Mouse (Mus musculus) embryonic facial prominence, embryonic 11.5 days (tissue): ENCODE results near the gene Thbs2. TPM values are rescaled to one million over a fixed set of nuclear protein-coding genes. Genes with fewer than 3 reads are reported as not detected.

Source experiments
- ATAC-seq: fragments of 200-750 bp; cut with Nextera tagmentation; replicated peaks from 2 replicates; pipeline ENCODE4 v1.8.0; 2017; ENCODE audit warnings: low read depth; ENCODE audit not compliant: insufficient number of reproducible peaks, low FRiP score, low TSS enrichment
- DNase-seq: peaks from one replicate; pipeline ENCODE4 v3.0.0-alpha.2; 2015; ENCODE audit warnings: low spot score
- H3K27ac ChIP-seq: fragments of 300-500 bp; sonication (generic); replicated peaks from 2 replicates; pipeline ENCODE4 v1.5.1; 2014; ENCODE audit warnings: mild to moderate bottlenecking, low read depth, low read length, control low read depth
- H3K27me3 ChIP-seq: fragments of 300-500 bp; sonication (generic); 2 replicates; pipeline ENCODE4 v1.6.1; 2014; ENCODE audit warnings: mild to moderate bottlenecking, low read length, moderate library complexity, mixed read lengths; ENCODE audit not compliant: control insufficient read depth, insufficient read depth
- H3K36me3 ChIP-seq: fragments of 300-500 bp; sonication (generic); replicated peaks from 2 replicates; pipeline ENCODE4 v1.6.1; 2014; ENCODE audit warnings: low read depth, mild to moderate bottlenecking, low read length, moderate library complexity, mixed read lengths; ENCODE audit not compliant: control insufficient read depth, insufficient read depth
- H3K4me1 ChIP-seq: fragments of 300-500 bp; sonication (generic); 2 replicates; pipeline ENCODE4 v1.6.1; 2014; ENCODE audit warnings: low read length, mixed read lengths; ENCODE audit not compliant: control insufficient read depth, insufficient read depth
- H3K4me2 ChIP-seq: fragments of 300-500 bp; sonication (generic); 2 replicates; pipeline ENCODE4 v1.6.1; 2014; ENCODE audit warnings: low read depth, mild to moderate bottlenecking, control low read depth, low read length, moderate library complexity
- H3K4me3 ChIP-seq: fragments of 300-500 bp; sonication (generic); 2 replicates; pipeline ENCODE4 v1.5.1; 2014; ENCODE audit warnings: low read depth, low read length, control low read depth
- H3K9ac ChIP-seq: fragments of 300-500 bp; sonication (generic); replicated peaks from 2 replicates; pipeline ENCODE4 v1.6.1; 2014; ENCODE audit warnings: mild to moderate bottlenecking, control low read depth, low read length
- H3K9me3 ChIP-seq: fragments of 300-500 bp; sonication (generic); replicated peaks from 2 replicates; pipeline ENCODE4 v1.6.1; 2016; ENCODE audit warnings: mild to moderate bottlenecking, low read length, inconsistent platforms, mixed read lengths; ENCODE audit not compliant: control insufficient read depth
- WGBS: fragments of 180-500 bp; shearing (Covaris S2); extraction: QIAGEN DNeasy Blood & Tissue Kit; methylation state at CpG from one replicate; pipeline ENCODE4 v1.1.7; 2014; 5-methylcytosine and 5-hydroxymethylcytosine counted together
- polyA plus RNA-seq: library from polyadenylated mRNA; unstranded; fragments of >200 nt; fragmentation: Nextera tagmentation; extraction: Ambion mirVana; gene quantifications from 2 replicates; pipeline ENCODE4 v1.2.1, GENCODE M21; 2014

The Thbs2 gene
- polyA plus RNA-seq, 1 experiment from 2014 or later, result 5.9 TPM

GRCm38 (mm10) chr17:14721325-14721724, 27.3 kb upstream of the Thbs2 start:
- ATAC-seq (no peak), DNase-seq (no peak)
- Histone ChIP-seq H3K27ac (no peak overlapping the region), H3K4me1 (no peaks in the 10 kb centered on the region), H3K9me3 (no peaks in the 10 kb centered on the region), H3K4me3 (no peak overlapping the region), H3K36me3 (no peaks in the 10 kb centered on the region), H3K27me3 (no peaks in the 10 kb centered on the region), H3K4me2 (no peak overlapping the region), H3K9ac (no peak overlapping the region)
- WGBS, result 72% methylated on average over 4 of the region's 4 CpGs

DNA sequence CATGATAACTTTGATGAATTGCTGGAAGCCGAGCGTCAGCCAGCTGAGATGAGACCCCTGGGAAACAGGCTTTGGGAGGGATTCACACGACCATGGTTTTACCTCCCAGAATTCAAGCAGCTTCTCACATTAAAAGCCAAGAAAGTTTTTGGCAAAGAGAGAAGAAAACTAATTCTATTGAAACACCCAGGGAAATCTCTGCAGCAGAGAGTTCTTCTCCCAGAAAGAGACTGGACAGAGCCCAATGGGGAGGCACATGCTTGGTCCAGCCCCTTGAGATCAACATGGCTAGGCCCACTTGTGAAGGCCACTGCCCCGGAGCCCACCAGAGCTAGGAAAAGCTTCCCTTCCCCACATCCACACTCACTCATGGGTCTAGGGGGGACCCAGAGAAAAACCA, 26.9 kb upstream of the Thbs2 start:
- Histone ChIP-seq H3K27me3 (no peaks in the 10 kb centered on the region), H3K36me3 (no peaks in the 10 kb centered on the region), H3K9ac (no peak overlapping the region), H3K9me3 (no peaks in the 10 kb centered on the region), H3K4me1 (no peaks in the 10 kb centered on the region), H3K4me2 (no peak overlapping the region), H3K4me3 (no peak overlapping the region), H3K27ac (no peak overlapping the region)
- ATAC-seq (no peak), DNase-seq (no peak)
- WGBS, result 90% methylated on average over 4 of the region's 4 CpGs

GRCm38 (mm10) chr17:14720227-14720626, 26.2 kb upstream of the Thbs2 start:
- 86% methylated on average over 7 of the region's 7 CpGs for WGBS

GRCm38 (mm10) chr17:14718801-14719200, 24.8 kb upstream of the Thbs2 start:
- no peak overlapping the region for H3K4me3 ChIP-seq
- H3K27me3 ChIP-seq, result no peaks in the 10 kb centered on the region
- no peak overlapping the region for H3K4me2 ChIP-seq
- no peak overlapping the region for H3K27ac ChIP-seq
- no peak for ATAC-seq
- H3K4me1 ChIP-seq, result no peaks in the 10 kb centered on the region
- DNase-seq, result no peak
- H3K9ac ChIP-seq, result no peak overlapping the region
- H3K36me3 ChIP-seq, result no peaks in the 10 kb centered on the region
- no peaks in the 10 kb centered on the region for H3K9me3 ChIP-seq
- 70% methylated on average over 4 of the region's 4 CpGs for WGBS

More at GRCm38 (mm10) chr17:14720227-14720626, 26.2 kb upstream of the Thbs2 start:
- DNase-seq (no peak), ATAC-seq (no peak)
- Histone ChIP-seq H3K36me3 (no peaks in the 10 kb centered on the region), H3K4me3 (no peak overlapping the region), H3K4me1 (no peaks in the 10 kb centered on the region), H3K9ac (no peak overlapping the region), H3K27me3 (no peaks in the 10 kb centered on the region), H3K27ac (no peak overlapping the region), H3K4me2 (no peak overlapping the region), H3K9me3 (no peaks in the 10 kb centered on the region)

DNA sequence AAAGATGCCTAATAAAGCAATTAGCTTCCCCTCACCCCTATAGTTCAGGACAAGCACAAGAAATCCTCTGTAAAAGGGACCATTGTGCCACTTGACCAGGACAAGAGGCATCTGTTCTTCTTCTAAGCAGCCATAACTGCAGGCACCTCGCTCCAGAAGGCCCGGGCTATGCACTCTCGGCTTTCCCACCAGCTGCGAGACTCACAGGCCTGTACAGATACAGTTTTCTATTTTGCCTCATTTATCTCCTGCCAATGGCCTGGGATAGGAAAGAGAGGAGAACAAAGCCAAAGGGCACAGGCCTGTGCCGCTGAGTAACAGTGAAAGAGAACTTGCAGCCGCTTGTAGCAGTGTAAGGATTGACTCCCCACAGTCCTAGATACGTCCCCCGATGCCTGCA, 20.7 kb upstream of the Thbs2 start:
- no peak overlapping the region for H3K27ac ChIP-seq
- no peak overlapping the region for H3K4me3 ChIP-seq
- no peaks in the 10 kb centered on the region for H3K4me1 ChIP-seq
- no peaks in the 10 kb centered on the region for H3K36me3 ChIP-seq
- 42% methylated on average over 8 of the region's 8 CpGs for WGBS
- DNase-seq (no peak), ATAC-seq (peak; percentile 44; the same call in 1 of the 2 replicates)
- no peaks in the 10 kb centered on the region for H3K9me3 ChIP-seq
- no peak overlapping the region for H3K4me2 ChIP-seq
- H3K9ac ChIP-seq, result no peak overlapping the region
- H3K27me3 ChIP-seq, result no peaks in the 10 kb centered on the region

DNA sequence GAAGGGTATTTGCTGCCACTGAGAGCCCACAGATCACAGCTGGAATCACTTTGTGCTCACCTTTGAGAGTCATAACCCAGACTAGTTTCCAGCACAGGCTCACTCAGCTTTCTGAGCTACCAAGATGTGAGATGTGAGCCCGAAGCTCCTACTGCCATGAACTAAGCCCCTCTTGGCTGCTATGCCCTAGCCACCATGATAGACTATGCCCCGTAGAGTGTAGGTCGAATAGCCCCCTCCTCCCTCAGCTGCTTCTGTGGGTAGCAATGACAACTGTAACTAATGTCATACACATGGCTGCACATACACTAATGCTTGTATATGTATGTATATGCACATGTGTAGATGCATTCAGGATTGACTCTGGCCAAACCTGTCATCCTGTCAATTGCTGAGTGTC, 20.3 kb upstream of the Thbs2 start:
- no peak overlapping the region for H3K4me3 ChIP-seq
- no peak overlapping the region for H3K9ac ChIP-seq
- DNase-seq (no peak), ATAC-seq (0 out of 2 replicates have a peak, but pooled peaks have one; percentile 72)
- no peaks in the 10 kb centered on the region for H3K4me1 ChIP-seq
- H3K4me2 ChIP-seq, result no peak overlapping the region
- H3K27me3 ChIP-seq, result no peaks in the 10 kb centered on the region
- WGBS, result 73% methylated on average over 3 of the region's 3 CpGs
- H3K9me3 ChIP-seq, result no peaks in the 10 kb centered on the region
- H3K36me3 ChIP-seq, result no peaks in the 10 kb centered on the region
- H3K27ac ChIP-seq, result no peak overlapping the region

DNA sequence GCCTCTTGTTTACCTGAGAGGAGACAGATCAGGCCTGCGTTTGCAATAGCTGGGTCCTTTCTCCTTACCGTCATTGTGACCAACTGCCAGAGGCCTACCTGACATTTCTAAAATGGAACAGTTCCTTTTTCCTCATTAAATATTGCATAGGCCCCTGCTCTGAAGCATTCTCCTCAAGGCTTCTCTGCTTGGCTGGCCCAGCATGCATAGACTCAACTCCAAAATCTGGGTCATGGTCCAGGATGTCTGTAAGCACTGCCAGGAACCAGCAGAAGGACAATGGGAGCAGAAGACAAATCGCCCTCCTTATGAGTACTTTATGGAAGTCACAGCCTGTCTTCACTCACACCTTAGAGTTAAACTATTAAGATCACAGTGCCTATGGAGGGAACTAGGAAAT, 17.7 kb upstream of the Thbs2 start:
- Histone ChIP-seq H3K4me1 (no peaks in the 10 kb centered on the region), H3K4me3 (no peak overlapping the region), H3K27me3 (no peaks in the 10 kb centered on the region), H3K9me3 (no peaks in the 10 kb centered on the region), H3K36me3 (no peaks in the 10 kb centered on the region), H3K27ac (no peak overlapping the region), H3K4me2 (no peak overlapping the region), H3K9ac (no peak overlapping the region)
- DNase-seq, result no peak
- 90% methylated on average over 3 of the region's 3 CpGs for WGBS
- ATAC-seq, result no peak

GRCm38 (mm10) chr17:14711032-14711431, 17.0 kb upstream of the Thbs2 start:
- Histone ChIP-seq H3K36me3 (no peaks in the 10 kb centered on the region), H3K4me1 (no peaks in the 10 kb centered on the region), H3K4me2 (no peak overlapping the region), H3K4me3 (no peak overlapping the region), H3K27me3 (no peaks in the 10 kb centered on the region), H3K27ac (no peak overlapping the region), H3K9me3 (no peaks in the 10 kb centered on the region), H3K9ac (no peak overlapping the region)
- DNase-seq (no peak), ATAC-seq (no peak)
- 85% methylated on average over 3 of the region's 3 CpGs for WGBS
